Mouse (Mus musculus): ENCODE results near the gene Fam229a. TPM values are rescaled to one million over a fixed set of nuclear protein-coding genes. Genes with fewer than 3 reads are reported as not detected.
"Not testable (repeated sequence)": the region's sequence is repeated elsewhere in the genome, so short reads cannot be mapped to it uniquely, and the experiment has no call there.

Gene Fam229a
- total RNA-seq, 2 experiments from 2014 or later = 0.66 TPM; not detected in 1

- DNase-seq (ENCODE audit: low spot score in 2 of 2) = no peak
These were observed 27.5 kb downstream of the Fam229a start for GRCm38 (mm10) chr4:129518519-129518918.

- no peak for DNase-seq (ENCODE audit: low spot score in 2 of 2)
These were observed 34.3 kb downstream of the Fam229a start for GRCm38 (mm10) chr4:129525338-129525737.

GRCm38 (mm10) chr4:129525889-129526288, 34.9 kb downstream of the Fam229a start:
- no peak for DNase-seq (ENCODE audit: low spot score in 2 of 2)

GRCm38 (mm10) chr4:129528901-129529300, 37.9 kb downstream of the Fam229a start:
- DNase-seq (ENCODE audit: low spot score in 2 of 2) = not testable (repeated sequence)

GRCm38 (mm10) chr4:129540012-129540411, 49.0 kb downstream of the Fam229a start:
- no peak for DNase-seq (ENCODE audit: low spot score in 2 of 2)

Other genes with a start within 250 kb of the Fam229a start
- gene C77080, start 229.8 kb upstream of the Fam229a start, total RNA-seq (2021) = 10 to 100 TPM; 23.1 to 24.0 TPM
- 1 to 10 TPM; 1.9 to 2.5 TPM for gene Sync, start 203.6 kb upstream of the Fam229a start, total RNA-seq (2021)
- gene Rbbp4, start 155.8 kb upstream of the Fam229a start, total RNA-seq (2021) = 100 to 1,000 TPM; 122 to 129 TPM
- 10 to 100 TPM; 28.5 to 31.9 TPM for gene Zbtb8os, start 155.5 kb upstream of the Fam229a start, total RNA-seq (2021)
- gene Zbtb8a, start 113.1 kb upstream of the Fam229a start, total RNA-seq (2021) = 1 to 10 TPM; 4.8 to 5.0 TPM
- 1 to 10 TPM; 6.2 to 7.2 TPM for gene Zbtb8b, start 50.3 kb upstream of the Fam229a start, total RNA-seq (2021)
- gene Bsdc1, start 29.6 kb upstream of the Fam229a start, total RNA-seq (2021) = 10 to 100 TPM; 59.8 to 62.7 TPM
- gene Tssk3, start 168 bp upstream of the Fam229a start, total RNA-seq (2021) = not detected
- gene Marcksl1, start 22.4 kb downstream of the Fam229a start, total RNA-seq (2021) = 10 to 100 TPM; 58.3 to 84.6 TPM
- gene Hdac1, start 51.5 kb downstream of the Fam229a start, total RNA-seq (2021) = 10 to 100 TPM; 21.5 to 22.7 TPM
- gene Lck, start 82.5 kb downstream of the Fam229a start, total RNA-seq (2021) = 1 to 10 TPM; 1.2 to 4.4 TPM
- gene Fam167b, start 87.4 kb downstream of the Fam229a start, total RNA-seq (2021) = under 1 TPM in 1 of 2 experiments, not detected in 1; 0.46 TPM
- gene Eif3i, start 109.5 kb downstream of the Fam229a start, total RNA-seq (2021) = 100 to 1,000 TPM; 124 to 128 TPM
- 10 to 100 TPM; 89.2 to 90.1 TPM for gene Tmem234, start 109.5 kb downstream of the Fam229a start, total RNA-seq (2021)
- 1 to 10 TPM; 4.1 to 4.5 TPM for gene Dcdc2b, start 123.1 kb downstream of the Fam229a start, total RNA-seq (2021)
- 10 to 100 TPM; 25.9 to 27.2 TPM for gene Iqcc, start 127.9 kb downstream of the Fam229a start, total RNA-seq (2021)
- gene Ccdc28b, start 132.8 kb downstream of the Fam229a start, total RNA-seq (2021) = 10 to 100 TPM; 45.9 to 53.5 TPM
- 10 to 100 TPM; 41.2 to 42.4 TPM for gene Txlna, start 149.9 kb downstream of the Fam229a start, total RNA-seq (2021)
- gene Kpna6, start 181.6 kb downstream of the Fam229a start, total RNA-seq (2021) = 10 to 100 TPM; 91.4 to 93.4 TPM
- gene Tmem39b, start 205.6 kb downstream of the Fam229a start, total RNA-seq (2021) = 10 to 100 TPM; 14.5 to 14.9 TPM

Measured in left cerebral cortex, adult 18-20 months (tissue).